Mouse (Mus musculus) midbrain, postnatal 0 days (tissue): Measurements from ENCODE around the gene Ppm1h. TPM values are rescaled to one million over a fixed set of nuclear protein-coding genes. Genes with fewer than 3 reads are reported as not detected.

Source experiments
- ATAC-seq: fragments of 200-750 bp; cut with Nextera tagmentation; 2 replicates; pipeline ENCODE4 v1.8.0; 2017; ENCODE audit warnings: moderate number of reproducible peaks, mild to moderate bottlenecking, moderate TSS enrichment, moderate library complexity; ENCODE audit not compliant: low FRiP score
- DNase-seq: peaks from one replicate; pipeline ENCODE4 v3.0.0-alpha.2; 2015; ENCODE audit warnings: low spot score
- H3K27ac ChIP-seq: fragments of 300-500 bp; sonication (generic); 2 replicates; pipeline ENCODE4 v1.5.1; 2014; ENCODE audit warnings: low read depth, mild to moderate bottlenecking, low read length, mixed read lengths
- H3K27me3 ChIP-seq: fragments of 300-500 bp; sonication (generic); 2 replicates; pipeline ENCODE4 v1.6.1; 2014; ENCODE audit warnings: low read length, control low read depth, mixed read lengths; ENCODE audit not compliant: insufficient read depth
- H3K36me3 ChIP-seq: fragments of 300-500 bp; sonication (generic); 2 replicates; pipeline ENCODE4 v1.6.1; 2014; ENCODE audit warnings: low read length, control low read depth, mixed read lengths; ENCODE audit not compliant: insufficient read depth
- H3K4me1 ChIP-seq: fragments of 300-500 bp; sonication (generic); 2 replicates; pipeline ENCODE4 v1.6.1; 2014; ENCODE audit warnings: mild to moderate bottlenecking, control low read depth, antibody characterized with exemption, low read length, mixed read lengths; ENCODE audit not compliant: insufficient read depth
- H3K4me2 ChIP-seq: fragments of 300-500 bp; sonication (generic); 2 replicates; pipeline ENCODE4 v1.6.1; 2014; ENCODE audit warnings: low read depth, mild to moderate bottlenecking, low read length, mixed read lengths; ENCODE audit not compliant: poor library complexity, severe bottlenecking
- H3K4me3 ChIP-seq: fragments of 300-500 bp; sonication (generic); 2 replicates; pipeline ENCODE4 v1.5.1; 2014; ENCODE audit warnings: low read depth, mild to moderate bottlenecking, low read length, moderate library complexity
- H3K9ac ChIP-seq: fragments of 300-500 bp; sonication (generic); replicated peaks from 2 replicates; pipeline ENCODE4 v1.6.1; 2014; ENCODE audit warnings: mild to moderate bottlenecking, low read length, moderate library complexity, mixed read lengths; ENCODE audit not compliant: poor library complexity, severe bottlenecking
- H3K9me3 ChIP-seq: fragments of 300-500 bp; sonication (generic); 2 replicates; pipeline ENCODE4 v1.6.1; 2016; ENCODE audit warnings: low read length, control low read depth
- CTCF ChIP-seq: IDR thresholded peaks from 2 replicates; pipeline ENCODE4 v1.5.1; 2016; ENCODE audit warnings: antibody characterized with exemption, mild to moderate bottlenecking
- WGBS: fragments of 180-500 bp; shearing (Covaris S2); extraction: QIAGEN DNeasy Blood & Tissue Kit; methylation state at CpG from one replicate; pipeline ENCODE4 v1.1.7; 2014; 5-methylcytosine and 5-hydroxymethylcytosine counted together
- polyA plus RNA-seq: library from polyadenylated mRNA; unstranded; fragments of >200 nt; fragmentation: Nextera tagmentation; extraction: Ambion mirVana; gene quantifications from 2 replicates; pipeline ENCODE4 v1.2.1, GENCODE M21; 2015
- total RNA-seq: library from RNA; depleted of rRNA; stranded (reverse); fragments of >200 nt; gene quantifications from 2 replicates; pipeline ENCODE4 v1.2.3, GENCODE M21; 2014

Gene Ppm1h
- total and polyA plus RNA-seq, 2 experiments from 2014 or later, result 28.0 to 42.8 TPM

- H3K27ac ChIP-seq, result no peak overlapping the region
- 0 out of 2 replicates have a peak, but pooled peaks cover 2% of the 10 kb centered on the region for H3K4me1 ChIP-seq
- WGBS, result 83% methylated on average over 6 of the region's 6 CpGs
- H3K9ac ChIP-seq, result no peak overlapping the region
- no peak overlapping the region for H3K4me3 ChIP-seq
- no peaks in the 10 kb centered on the region for H3K27me3 ChIP-seq
- no peaks in the 10 kb centered on the region for H3K36me3 ChIP-seq
- no peaks in the 10 kb centered on the region for H3K9me3 ChIP-seq
- no peak for DNase-seq
- no peak for ATAC-seq
- H3K4me2 ChIP-seq, result no peak overlapping the region
- no peak for TF ChIP-seq CTCF
These were observed 43.5 kb downstream of the Ppm1h start for GRCm38 (mm10) chr10:122722111-122722510.

GRCm38 (mm10) chr10:122724692-122725091, 46.1 kb downstream of the Ppm1h start:
- no peak for DNase-seq
- H3K9me3 ChIP-seq, result no peaks in the 10 kb centered on the region
- TF ChIP-seq CTCF, result no peak
- no peak overlapping the region for H3K4me3 ChIP-seq
- H3K4me1 ChIP-seq, result no peaks in the 10 kb centered on the region
- no peak overlapping the region for H3K4me2 ChIP-seq
- no peak overlapping the region for H3K9ac ChIP-seq
- ATAC-seq, result no peak
- H3K27me3 ChIP-seq, result no peaks in the 10 kb centered on the region
- 83% methylated on average over 4 of the region's 4 CpGs for WGBS
- no peak overlapping the region for H3K27ac ChIP-seq
- H3K36me3 ChIP-seq, result no peaks in the 10 kb centered on the region

- no peaks in the 10 kb centered on the region for H3K27me3 ChIP-seq
- TF ChIP-seq CTCF, result no peak
- no peaks in the 10 kb centered on the region for H3K9me3 ChIP-seq
- DNase-seq (no peak), ATAC-seq (no peak)
- H3K4me3 ChIP-seq, result no peak overlapping the region
- no peak overlapping the region for H3K9ac ChIP-seq
- H3K4me1 ChIP-seq, result no peaks in the 10 kb centered on the region
- H3K27ac ChIP-seq, result no peak overlapping the region
- no peak overlapping the region for H3K4me2 ChIP-seq
- no peaks in the 10 kb centered on the region for H3K36me3 ChIP-seq
- 70% methylated on average over 4 of the region's 4 CpGs for WGBS
These were observed 48.7 kb downstream of the Ppm1h start for GRCm38 (mm10) chr10:122727228-122727627.

- H3K4me2 ChIP-seq, result no peak overlapping the region
- H3K36me3 ChIP-seq, result no peaks in the 10 kb centered on the region
- H3K4me3 ChIP-seq, result no peak overlapping the region
- H3K27ac ChIP-seq, result no peak overlapping the region
- 90% methylated on average over 2 of the region's 2 CpGs for WGBS
- ATAC-seq (no peak), DNase-seq (no peak)
- H3K27me3 ChIP-seq, result no peaks in the 10 kb centered on the region
- no peaks in the 10 kb centered on the region for H3K9me3 ChIP-seq
- no peak for TF ChIP-seq CTCF
- H3K4me1 ChIP-seq, result no peaks in the 10 kb centered on the region
- no peak overlapping the region for H3K9ac ChIP-seq
These were observed 49.6 kb downstream of the Ppm1h start for GRCm38 (mm10) chr10:122728172-122728571.

GRCm38 (mm10) chr10:122732146-122732545, 53.6 kb downstream of the Ppm1h start:
- Histone ChIP-seq H3K9ac (no peak overlapping the region), H3K9me3 (no peaks in the 10 kb centered on the region), H3K27ac (no peak overlapping the region), H3K27me3 (no peaks in the 10 kb centered on the region), H3K4me1 (no peaks in the 10 kb centered on the region), H3K4me2 (no peak overlapping the region), H3K4me3 (no peak overlapping the region), H3K36me3 (no peaks in the 10 kb centered on the region)
- ATAC-seq (no peak), DNase-seq (no peak)
- WGBS, result 95% methylated on average over 3 of the region's 3 CpGs
- TF ChIP-seq CTCF, result no peak

- 96% methylated on average over 4 of the region's 4 CpGs for WGBS
- Histone ChIP-seq H3K9me3 (no peaks in the 10 kb centered on the region), H3K4me1 (no peaks in the 10 kb centered on the region), H3K4me2 (no peak overlapping the region), H3K27me3 (no peaks in the 10 kb centered on the region), H3K36me3 (no peaks in the 10 kb centered on the region), H3K4me3 (no peak overlapping the region), H3K27ac (no peak overlapping the region), H3K9ac (no peak overlapping the region)
- TF ChIP-seq CTCF, result no peak
- DNase-seq, result no peak
- no peak for ATAC-seq
These were observed 56.0 kb downstream of the Ppm1h start for GRCm38 (mm10) chr10:122734521-122734920.
